Mouse (Mus musculus): ENCODE measurements around the gene Ptprc.

DNA sequence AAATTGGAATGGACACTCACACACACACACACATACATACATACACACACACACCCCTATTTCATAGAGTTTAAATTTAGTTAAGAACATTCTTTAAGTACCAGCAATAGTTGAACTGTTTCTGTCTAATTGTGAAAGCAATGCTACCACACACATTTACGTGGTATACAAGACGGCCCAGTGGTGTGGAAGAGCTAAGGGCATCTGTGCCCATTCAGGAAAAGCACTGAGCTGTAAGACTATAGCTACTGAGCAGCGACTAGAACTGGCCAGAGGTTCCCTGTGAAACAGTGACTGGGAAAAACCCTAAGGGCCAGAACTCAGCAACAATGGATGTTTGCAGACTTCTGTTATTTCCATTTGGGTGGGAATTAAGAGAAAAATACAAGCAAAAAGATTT, 17.3 kb downstream of the Ptprc start:
- no peak for TF ChIP-seq CTCF (IDR thresholded peaks at IDR 0.05; ENCODE audit: borderline replicate concordance, insufficient read depth, low read length)
- TF ChIP-seq POLR2A (IDR thresholded peaks at IDR 0.05; ENCODE audit: low read depth, low read length), result no peak

All from embryonic fibroblast, embryonic 13.5 days (primary cell).